Comparison of ENCODE assay signal across 2 mouse cellular contexts in the genomic region with DNA sequence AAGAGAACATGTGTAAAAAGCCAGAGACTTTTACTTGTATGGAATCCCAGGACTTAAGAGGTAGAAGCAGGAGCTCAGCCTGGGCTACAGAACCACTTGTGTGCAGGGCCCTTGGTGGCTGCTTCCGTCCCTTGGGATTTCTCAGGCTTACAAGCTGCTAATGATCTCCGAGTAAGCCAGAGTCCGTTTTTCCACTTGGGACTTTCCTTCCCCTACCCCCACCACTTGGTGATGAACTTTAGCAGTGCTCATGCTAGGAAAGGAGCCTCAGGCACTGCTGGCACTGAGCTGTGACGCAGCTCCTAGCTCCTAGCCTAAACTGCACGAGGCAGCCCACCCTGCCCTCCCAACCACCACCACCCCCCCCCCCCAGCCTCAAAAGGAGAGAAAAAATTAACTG.
TF ChIP-seq lines count a peak whose summit lies in the region.

No protein-coding gene starts in this region.

TF ChIP-seq in CH12.LX, 34 proteins besides CTCF, POLR2A, EP300 and RAD21:
- TF ChIP-seq ELF1 (IDR thresholded peaks at IDR 0.05; ENCODE audit: low read depth, low read length) (no peak), MAZ (IDR thresholded peaks at IDR 0.05; ENCODE audit: low read depth, low read length) (0 out of 2 replicates have a peak, but pooled peaks have one; percentile 26), PAX5 (IDR thresholded peaks at IDR 0.05; ENCODE audit: low read length) (no peak), GABPA (IDR thresholded peaks at IDR 0.05; ENCODE audit: insufficient replicate concordance, low read depth, low read length) (no peak), CHD2 (IDR thresholded peaks at IDR 0.05; ENCODE audit: low read length) (peak; percentile 67), IRF4 (IDR thresholded peaks at IDR 0.05; ENCODE audit: low read depth, low read length) (0 out of 2 replicates have a peak, but pooled peaks have one; percentile 8), ZNF384 (IDR thresholded peaks at IDR 0.05; ENCODE audit: low read depth, low read length) (no peak), KAT2A (IDR thresholded peaks at IDR 0.05; ENCODE audit: insufficient replicate concordance, low read length) (no peak), ZMIZ1 (IDR thresholded peaks at IDR 0.05; ENCODE audit: low read depth, low read length) (no peak), UBTF (IDR thresholded peaks at IDR 0.05; ENCODE audit: low read depth, low read length) (no peak), MEF2A (IDR thresholded peaks at IDR 0.05; ENCODE audit: borderline replicate concordance, low read depth, low read length) (peak; percentile 43; the same call in 1 of the 2 replicates), E2F4 (IDR thresholded peaks at IDR 0.05; ENCODE audit: insufficient replicate concordance, low read depth, low read length) (no peak)

TF ChIP-seq in MEL, 35 proteins besides CTCF, POLR2A, EP300 and RAD21:
- no peak for TF ChIP-seq RCOR1 (IDR thresholded peaks at IDR 0.05; ENCODE audit: low read depth, low read length)
- TF ChIP-seq CHD2 (IDR thresholded peaks at IDR 0.05; ENCODE audit: low read length): no peak
- no peak for TF ChIP-seq SIN3A (IDR thresholded peaks at IDR 0.05; ENCODE audit: low read length)
- TF ChIP-seq HCFC1 (IDR thresholded peaks at IDR 0.05; ENCODE audit: low read depth, low read length): no peak
- TF ChIP-seq ZC3H11A (IDR thresholded peaks at IDR 0.05; ENCODE audit: low read depth, low read length): no peak
- TF ChIP-seq CHD1 (IDR thresholded peaks at IDR 0.05; ENCODE audit: low read depth, low read length): no peak
- no peak for TF ChIP-seq TAL1 (IDR thresholded peaks at IDR 0.05; ENCODE audit: low read length)
- TF ChIP-seq ZNF384 (IDR thresholded peaks at IDR 0.05; ENCODE audit: low read depth, low read length): no peak
- TF ChIP-seq MXI1 (IDR thresholded peaks at IDR 0.05; ENCODE audit: low read depth, low read length): no peak
- no peak for TF ChIP-seq UBTF (IDR thresholded peaks at IDR 0.05; ENCODE audit: borderline replicate concordance, insufficient read depth, low read depth, low read length)
